Mouse (Mus musculus) NIH3T3 (cell line): Measurements from ENCODE around the gene Slc36a4.

ENCODE experiments used
- DNase-seq: peaks from one replicate; pipeline ENCODE4 v3.0.0-alpha.2; 2012; ENCODE audit warnings: low read depth

Gene Slc36a4

DNA sequence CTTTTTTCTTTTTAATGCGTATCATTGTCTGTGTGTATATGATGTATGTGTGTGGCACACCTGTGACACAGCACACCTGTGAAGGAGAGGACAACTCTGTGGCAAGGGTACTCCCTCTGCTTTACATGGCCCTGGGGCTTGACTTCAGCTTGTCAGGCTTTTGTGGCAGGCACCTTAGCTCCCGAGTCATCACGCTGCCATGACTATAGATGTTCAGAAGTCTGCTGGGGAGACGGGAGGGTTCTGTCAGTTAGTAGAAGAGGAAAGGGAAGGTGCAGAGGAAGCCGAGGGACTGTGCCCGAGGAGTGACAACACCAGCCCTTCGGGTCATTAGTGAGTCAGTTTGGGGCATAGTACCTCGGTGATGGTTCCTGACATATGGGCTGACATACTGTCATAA, 13.0 kb downstream of the Slc36a4 start:
- DNase-seq, result no peak

DNA sequence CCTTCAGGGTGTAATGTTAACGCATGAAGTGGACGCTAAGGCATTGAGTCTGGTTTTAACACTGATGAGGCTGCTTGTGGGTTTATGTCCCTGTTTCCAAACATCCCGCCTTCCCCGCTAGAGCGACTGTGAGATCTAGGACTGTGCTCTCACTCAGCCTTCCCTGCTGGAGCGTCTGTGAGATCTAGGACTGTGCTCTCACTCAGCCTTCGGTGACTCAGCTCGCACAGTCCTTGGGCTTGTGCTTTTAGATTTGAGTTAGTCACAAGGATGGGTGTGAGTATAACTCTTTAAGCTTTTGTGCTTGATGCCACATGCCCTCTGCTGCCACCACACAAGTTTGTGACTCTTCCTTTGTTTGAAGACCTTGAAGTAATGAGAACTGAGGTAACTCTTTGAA, 17.6 kb downstream of the Slc36a4 start:
- DNase-seq, result no peak

DNA sequence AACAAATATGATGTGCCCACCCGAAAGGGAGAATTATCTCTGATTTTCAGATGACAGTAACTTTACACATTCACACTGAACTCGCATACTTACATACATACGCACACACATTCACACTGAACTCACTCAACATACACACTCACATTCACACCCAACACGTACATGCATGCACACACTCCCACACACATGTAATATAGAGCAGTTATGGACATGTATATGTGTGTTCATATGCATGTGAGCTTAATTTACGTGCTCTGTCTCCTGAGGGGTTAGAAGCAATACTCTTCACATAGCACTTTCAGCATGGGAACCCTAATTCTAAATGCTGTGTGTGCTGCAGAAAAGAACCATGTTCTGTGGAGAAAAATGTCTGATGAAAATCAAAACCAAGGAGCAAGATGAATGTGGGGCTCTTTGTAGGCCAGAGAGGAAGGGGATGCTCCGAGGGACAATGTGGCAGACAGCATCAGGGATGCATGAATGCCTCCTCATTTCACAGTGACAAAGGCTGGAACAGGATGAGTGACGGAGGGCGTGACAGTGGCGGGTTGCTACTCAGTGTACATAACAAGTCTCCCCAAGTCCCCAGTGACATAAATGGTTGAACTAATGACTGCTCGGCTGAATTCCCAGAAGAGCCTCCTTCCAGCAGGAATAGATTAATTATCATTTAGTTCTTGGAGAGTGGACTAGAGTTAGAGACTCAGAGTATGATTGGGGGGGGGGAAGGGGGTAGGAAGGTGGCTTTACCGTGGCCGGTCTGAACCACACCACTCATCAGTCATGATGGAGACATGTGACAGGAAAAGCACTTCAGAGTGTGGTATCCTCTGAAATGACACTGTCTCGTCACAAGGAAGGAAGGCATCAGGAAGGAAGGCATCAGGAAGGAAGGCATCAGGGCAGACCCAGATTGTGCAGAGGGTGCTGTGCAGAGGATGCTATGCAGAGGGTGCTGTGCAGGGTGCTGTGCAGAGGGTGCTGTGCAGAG, 22.5 kb downstream of the Slc36a4 start:
- no peak for DNase-seq

DNA sequence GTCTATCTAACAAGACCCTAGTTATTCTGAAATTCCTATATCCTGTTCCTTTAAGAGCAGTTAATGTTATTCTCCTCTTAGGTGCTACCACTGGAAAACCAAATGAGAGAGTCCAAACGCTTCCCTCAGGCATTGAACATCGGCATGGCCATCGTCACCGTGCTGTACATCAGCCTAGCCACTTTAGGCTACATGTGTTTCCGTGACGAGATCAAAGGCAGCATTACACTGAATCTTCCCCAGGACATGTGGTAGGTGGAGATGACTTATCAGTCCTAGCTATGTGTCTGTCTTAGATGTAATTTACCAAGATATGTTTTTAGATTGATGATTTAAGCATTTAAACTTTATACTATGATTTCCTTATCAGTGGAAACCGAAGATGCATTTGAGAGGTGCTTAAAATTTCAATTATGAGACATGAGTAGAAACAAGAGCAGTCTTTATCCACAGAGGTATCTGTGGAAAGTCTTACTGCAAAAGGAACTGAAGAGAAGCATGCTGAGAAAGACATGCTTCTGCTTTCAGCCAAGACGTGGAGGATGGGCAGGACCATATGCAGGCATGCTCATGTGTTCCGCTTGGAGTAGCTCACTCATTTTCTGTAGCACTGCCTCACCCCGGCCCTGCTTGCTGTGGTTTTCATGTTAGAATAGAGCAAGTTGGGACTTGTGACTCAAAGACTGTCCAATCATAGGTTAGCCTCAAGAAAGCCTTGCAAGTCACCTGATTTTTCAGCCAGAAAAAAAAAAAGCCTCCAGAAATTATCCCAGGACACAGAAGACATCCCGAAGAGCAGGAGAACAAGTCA, 24.7 kb downstream of the Slc36a4 start:
- DNase-seq, result no peak

DNA sequence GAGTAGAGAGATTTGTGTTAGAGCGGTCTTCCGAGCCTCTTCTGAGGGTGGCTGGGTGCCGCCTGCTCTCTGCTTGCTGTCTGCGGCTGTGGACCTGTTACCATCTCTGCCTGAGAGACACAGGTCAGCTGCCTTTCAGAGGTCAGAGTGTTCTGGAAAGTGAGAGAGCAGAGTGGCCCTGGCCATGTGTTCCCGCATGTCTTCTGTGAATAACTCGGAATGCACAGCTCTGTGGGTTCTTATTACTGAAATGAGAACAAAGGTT, 25.3 kb downstream of the Slc36a4 start:
- DNase-seq, result no peak

DNA sequence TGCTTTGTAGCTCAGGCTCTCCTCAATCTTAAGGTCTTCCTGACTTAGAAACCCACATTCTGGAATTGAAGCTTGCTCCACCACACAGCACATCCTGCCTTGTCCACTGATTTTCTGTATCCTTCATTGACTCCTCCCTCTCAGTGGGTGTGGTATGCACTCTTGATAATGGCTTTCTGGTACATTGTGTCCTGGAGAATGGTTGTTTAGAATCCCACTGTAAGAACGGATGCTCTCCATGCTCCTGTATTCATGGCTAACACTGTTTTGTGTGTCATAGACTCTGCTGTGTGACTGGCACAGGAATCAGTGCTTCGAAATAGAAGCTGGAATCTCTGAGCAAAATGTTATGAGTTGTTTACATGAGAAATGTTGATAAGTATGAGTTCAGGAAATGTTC, 28.0 kb downstream of the Slc36a4 start:
- DNase-seq, result no peak

DNA sequence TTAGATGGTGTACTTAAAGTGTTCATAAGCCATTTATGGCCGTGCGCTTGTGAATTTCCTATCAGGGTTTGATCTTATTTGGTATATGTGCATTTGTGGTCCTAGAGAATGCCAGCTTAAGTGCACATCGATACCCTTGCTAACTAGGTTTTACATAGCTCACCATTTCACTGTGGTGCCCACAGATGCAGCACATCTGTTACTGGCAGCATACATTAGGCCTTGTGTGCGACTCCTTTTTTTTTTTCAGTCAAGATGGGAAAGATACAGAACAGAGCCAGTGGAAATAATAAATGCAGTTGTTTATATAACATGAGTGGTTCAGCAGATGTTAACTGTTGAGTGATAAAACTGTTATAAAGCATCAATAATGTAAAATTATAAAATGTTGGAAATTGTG, 31.9 kb downstream of the Slc36a4 start:
- DNase-seq, result no peak

DNA sequence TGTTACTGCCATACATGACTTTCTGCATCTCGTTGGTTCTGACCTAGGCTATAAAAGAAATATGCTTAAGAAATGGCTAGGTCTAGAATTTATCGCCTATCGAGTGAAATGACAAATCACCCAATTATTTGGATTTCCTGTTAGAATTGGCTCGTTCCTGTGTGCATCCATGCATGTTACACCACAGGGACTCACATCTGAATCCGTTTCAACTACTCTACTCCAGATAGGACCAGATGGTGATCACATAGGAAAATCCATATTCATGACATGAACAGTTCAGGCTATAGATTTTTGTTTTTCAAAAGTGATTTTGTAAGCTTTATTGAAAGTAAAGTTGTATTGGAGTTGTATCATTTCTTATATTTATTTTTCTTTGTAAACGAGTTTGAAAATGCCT, 32.4 kb downstream of the Slc36a4 start:
- DNase-seq, result no peak

DNA sequence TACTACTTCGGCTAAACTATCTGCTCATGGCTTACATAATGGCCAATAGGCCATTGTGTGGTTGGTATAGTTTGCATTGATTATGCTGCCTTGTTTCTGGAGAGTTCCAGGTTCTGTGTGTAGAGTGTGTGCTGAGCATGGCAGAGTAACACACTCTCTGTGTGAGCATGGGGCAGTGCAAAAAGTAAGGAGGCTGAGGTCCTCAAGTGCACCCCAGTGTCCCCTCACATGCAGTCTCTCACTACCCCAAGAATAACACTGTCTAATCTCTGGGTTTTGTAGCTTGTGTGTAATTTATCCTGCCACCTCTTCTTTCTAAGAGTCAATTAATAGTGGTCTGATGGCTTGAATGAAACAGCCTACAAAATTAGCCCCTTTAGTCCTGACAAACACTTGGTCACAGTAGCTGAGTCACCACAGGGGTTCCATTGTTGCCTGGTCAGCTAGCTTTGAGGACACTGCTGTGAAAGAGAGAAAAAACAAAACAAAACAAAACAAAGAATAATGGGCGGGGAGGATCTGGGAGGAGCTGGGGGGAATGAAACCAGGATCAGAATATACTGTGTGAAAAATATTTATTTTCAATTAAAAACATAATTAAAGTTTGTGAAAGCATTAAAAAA, 36.6 kb downstream of the Slc36a4 start:
- no peak for DNase-seq

DNA sequence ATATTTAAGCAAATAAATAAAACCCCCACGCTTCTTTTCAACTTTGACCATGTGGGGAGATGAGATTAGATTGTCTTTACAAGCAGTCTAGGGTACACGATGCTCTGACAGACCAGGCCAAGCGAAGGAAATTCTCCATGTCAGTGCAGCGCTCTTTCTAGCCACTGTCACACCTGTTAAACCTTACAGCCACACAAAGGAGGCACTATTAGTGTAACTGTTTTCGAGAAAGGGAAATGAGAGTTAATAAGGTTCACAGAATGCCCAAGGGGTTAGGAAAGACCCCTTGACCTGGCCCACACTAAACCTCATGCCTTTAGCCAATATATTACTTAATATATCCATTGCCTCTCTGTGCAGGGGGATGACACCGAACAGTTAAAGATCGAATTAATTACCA, 37.1 kb downstream of the Slc36a4 start:
- no peak for DNase-seq

DNA sequence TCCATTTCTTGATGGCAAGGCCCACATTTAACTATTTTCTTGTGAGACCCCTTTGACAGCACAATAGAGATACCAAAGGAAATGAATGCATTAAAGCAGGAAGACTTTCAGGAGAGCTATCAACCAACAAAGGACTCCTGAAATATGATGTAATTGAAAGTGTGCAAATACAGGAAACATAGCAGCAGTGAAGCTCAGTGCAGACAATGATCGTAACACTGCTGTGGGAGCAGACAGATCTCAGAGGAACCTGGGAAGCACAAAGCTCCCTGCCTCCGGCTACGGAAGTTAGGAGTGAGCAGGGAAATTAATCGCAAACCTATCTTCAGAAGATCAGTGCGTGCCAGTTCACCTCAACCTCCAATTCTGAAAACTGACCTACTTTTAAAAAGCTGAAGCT, 38.8 kb downstream of the Slc36a4 start:
- DNase-seq, result no peak

DNA sequence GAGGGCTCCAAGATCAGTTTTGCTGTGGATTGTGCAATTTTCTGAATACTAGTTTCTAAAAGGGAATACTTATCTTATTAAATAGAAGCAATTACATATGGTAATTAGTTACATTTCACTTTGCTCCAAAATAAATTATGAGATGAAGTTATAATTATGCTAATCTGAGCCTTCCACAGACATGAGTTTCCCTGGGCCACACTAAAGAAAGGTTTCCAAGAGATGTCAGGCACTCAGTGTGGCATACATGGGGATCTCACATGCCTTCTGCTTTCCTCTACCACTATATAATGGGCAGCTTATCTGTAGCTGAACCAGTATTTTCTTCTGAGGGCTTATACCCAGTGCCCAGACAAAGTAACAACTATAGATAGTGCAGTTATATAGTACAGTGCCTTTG, 49.8 kb downstream of the Slc36a4 start:
- no peak for DNase-seq

DNA sequence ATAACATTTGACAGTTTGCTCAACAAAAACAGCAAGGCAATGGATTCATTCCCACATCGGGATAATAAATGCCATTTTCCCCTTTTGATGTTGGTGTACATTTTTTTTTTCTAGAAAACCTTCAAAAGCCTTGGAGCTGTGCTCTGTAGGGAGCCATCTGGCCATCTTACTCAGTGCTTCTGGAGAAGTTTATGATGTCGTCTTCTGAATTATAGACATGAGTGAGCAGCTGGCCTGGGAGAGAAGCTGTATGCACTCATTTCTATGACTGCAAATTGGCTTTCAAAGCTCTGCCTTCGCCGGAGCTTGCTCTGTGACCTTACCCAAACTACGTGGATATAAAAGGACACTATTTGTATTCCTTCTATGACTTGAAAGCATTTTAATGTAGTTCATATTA, 56.8 kb downstream of the Slc36a4 start:
- no peak for DNase-seq

DNA sequence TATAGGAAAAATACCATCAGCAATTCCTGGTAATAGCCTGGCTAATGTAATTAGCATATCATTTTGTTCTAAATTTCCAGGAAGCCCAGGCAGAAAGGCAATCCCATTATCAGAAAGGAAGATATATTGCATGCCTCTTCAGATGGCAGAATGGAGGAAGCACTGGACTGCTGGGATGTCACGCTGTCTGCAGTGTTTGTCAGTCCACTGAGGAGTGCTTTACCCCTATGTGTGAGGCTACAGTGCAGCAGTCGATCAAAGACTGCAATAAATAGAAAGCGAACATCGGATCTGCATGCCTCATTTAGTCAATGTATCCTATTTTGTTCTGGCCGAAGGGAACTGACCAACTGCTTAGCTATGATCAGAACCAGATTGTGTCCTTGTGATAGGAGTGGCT, 57.3 kb downstream of the Slc36a4 start:
- no peak for DNase-seq

DNA sequence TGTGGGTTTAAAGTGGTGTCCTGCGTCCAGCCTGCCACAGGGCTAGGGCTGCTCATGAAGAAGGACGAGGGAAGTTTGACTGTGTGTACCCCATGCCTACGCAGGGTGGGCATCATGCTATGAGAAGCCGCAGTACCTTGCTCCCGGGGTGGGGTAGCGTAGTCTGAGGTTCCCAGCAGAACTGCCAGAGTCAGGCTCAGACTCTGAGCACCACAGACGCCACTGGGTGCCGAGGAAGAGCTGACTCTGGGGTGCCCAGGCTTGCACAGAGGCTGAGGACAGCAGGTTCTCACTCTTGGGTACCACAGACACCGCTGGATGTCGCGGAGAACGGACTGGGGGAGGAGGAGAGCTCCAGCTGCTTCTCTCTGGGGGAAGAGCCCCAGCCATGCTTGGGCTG, 63.2 kb downstream of the Slc36a4 start:
- no peak for DNase-seq

DNA sequence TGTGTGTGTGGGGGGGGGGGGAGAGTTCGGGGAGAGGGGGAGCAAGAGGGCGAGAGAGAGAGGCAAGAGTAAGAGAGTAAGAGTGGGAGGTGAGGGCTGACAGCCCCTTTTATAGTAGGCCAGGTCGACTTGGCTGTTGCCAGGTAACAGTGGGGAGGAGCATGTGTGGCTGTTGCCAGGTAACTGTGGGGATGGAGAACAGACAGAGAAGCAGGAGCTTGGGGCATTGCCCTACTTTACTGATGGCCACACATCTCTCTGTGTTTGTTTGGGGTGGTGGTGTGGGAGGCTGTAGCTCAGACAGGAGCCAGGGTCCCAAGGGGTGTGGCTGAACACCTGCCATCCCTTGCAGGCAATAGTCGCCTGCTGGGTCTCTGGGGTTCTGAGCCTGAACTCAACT, 63.9 kb downstream of the Slc36a4 start:
- DNase-seq, result no peak

DNA sequence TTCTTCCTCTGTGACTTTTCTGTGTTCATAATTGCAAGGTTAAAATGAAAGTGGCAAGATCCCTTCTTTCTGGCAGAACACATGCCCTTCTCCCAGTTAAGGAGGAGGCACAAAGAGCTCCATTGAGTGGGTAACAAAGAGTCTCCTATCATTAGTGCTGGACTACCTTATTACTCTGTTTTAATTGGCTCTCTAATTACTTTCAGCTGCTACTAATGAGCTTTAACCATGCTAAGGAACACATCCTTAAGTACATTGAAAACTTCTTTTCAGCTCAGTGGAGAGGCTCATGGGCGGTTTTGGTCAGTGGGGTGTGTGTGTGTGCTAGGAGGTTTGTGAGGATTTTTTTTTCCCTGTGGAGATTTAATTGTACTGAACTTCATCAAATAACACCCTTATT, 65.4 kb downstream of the Slc36a4 start:
- no peak for DNase-seq

DNA sequence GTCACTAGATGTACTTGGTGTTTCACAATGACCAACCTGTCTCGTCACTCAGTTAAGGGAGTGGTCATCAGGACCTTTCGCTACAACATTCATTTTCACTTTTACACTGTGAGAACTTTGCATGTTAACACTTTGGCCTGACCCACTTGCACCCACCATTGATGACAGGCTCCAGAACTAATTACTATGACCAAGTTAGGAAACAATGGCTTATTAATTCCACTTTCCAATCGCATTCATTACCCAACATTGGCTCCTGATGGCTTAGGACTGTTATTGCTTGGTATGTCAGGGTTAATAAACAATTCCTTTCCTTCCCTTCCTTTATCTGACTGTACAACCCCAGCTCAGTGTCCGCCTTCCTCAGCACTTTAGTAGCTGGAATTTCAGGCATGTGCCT, 72.4 kb downstream of the Slc36a4 start:
- no peak for DNase-seq

DNA sequence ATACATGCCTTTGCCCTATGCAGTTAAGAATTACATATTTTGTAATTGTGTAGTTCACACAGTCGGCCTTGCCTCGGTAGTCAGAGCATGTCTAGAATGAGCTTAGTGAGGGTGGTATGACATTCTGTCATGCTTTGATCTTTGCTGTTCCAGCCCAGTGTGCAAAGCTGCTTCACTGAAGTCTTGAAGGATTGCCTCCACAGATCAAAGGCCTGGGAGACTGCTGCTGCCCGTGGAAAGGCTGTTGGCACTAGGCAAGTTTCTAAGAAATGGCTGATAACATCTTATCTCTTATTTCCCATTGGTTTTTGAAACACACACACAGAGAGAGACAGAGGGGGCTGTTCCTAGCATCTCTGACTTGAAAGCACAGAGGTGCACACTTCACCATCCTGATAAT, 76.7 kb downstream of the Slc36a4 start:
- DNase-seq, result no peak

DNA sequence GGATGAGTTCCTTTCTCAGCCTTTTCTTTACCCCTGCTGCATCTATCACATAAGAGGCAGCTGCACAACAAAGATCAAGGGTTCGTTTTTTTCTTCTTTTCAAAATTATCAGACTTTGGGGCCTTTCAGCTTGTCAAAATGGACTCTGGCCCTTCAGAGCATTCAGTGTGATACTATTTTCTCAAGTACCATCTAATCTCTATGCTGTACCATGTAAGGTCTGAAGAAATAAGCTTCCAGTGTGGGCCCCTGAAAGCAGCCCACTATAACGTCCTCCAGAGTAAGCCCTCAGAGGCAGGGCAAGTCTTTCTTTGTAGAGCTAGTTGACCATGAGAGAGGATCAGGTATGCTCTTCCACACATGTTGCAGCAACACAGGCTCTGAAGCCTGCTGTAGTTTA, 77.1 kb downstream of the Slc36a4 start:
- DNase-seq, result no peak

DNA sequence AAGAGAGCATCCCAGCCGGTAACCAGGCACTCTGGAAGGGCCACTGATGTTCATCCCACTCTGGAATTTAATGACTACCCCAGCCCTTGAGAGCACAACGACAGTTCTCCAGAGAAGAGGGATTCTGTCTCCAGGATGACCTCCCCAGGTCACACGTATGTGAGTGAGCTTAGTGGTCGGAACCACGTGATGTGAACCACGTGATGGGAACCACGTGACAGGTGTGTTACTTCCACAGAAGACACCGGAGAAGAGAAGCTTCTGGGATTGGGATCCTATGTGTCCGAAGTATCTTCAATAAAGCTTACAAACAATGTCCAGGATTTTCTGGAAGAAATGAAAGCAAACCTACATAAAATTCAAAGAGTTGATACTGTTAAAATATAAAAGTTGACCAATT, 82.5 kb downstream of the Slc36a4 start:
- no peak for DNase-seq
